Mouse (Mus musculus) intestine, embryonic 14.5 days (tissue): ENCODE measurements around the gene Siae. TPM values are rescaled to one million over a fixed set of nuclear protein-coding genes. Genes with fewer than 3 reads are reported as not detected.

ENCODE experiments used
- ATAC-seq: fragments of 200-750 bp; cut with Nextera tagmentation; replicated peaks from 2 replicates; pipeline ENCODE4 v1.8.0; 2017; ENCODE audit warnings: low read depth, moderate number of reproducible peaks, moderate TSS enrichment, moderate library complexity; ENCODE audit not compliant: low FRiP score, low TSS enrichment
- DNase-seq: peaks from one replicate; pipeline ENCODE4 v3.0.0-alpha.2; 2018; ENCODE audit warnings: low spot score
- H3K27ac ChIP-seq: fragments of 300-500 bp; sonication (generic); 2 replicates; pipeline ENCODE4 v1.5.1; 2014; ENCODE audit warnings: low read depth, mild to moderate bottlenecking, control low read depth
- H3K27me3 ChIP-seq: fragments of 300-500 bp; sonication (generic); replicated peaks from 2 replicates; pipeline ENCODE4 v1.6.1; 2014; ENCODE audit warnings: low read length, control low read depth; ENCODE audit not compliant: control insufficient read depth, insufficient read depth
- H3K36me3 ChIP-seq: fragments of 300-500 bp; sonication (generic); 2 replicates; pipeline ENCODE4 v1.6.1; 2014; ENCODE audit warnings: low read length, control low read depth; ENCODE audit not compliant: control insufficient read depth, insufficient read depth
- H3K4me1 ChIP-seq: fragments of 300-500 bp; sonication (generic); replicated peaks from 2 replicates; pipeline ENCODE4 v1.6.1; 2014; ENCODE audit warnings: low read length, control low read depth, mixed read lengths; ENCODE audit not compliant: control insufficient read depth, insufficient read depth
- H3K4me2 ChIP-seq: fragments of 300-500 bp; sonication (generic); 2 replicates; pipeline ENCODE4 v1.6.1; 2014; ENCODE audit warnings: low read length
- H3K4me3 ChIP-seq: fragments of 300-500 bp; sonication (generic); 2 replicates; pipeline ENCODE4 v1.5.1; 2014; ENCODE audit warnings: low read depth, low read length, control low read depth, mixed read lengths
- H3K9ac ChIP-seq: fragments of 300-500 bp; sonication (generic); 2 replicates; pipeline ENCODE4 v1.6.1; 2014; ENCODE audit warnings: mild to moderate bottlenecking, low read length
- H3K9me3 ChIP-seq: fragments of 300-500 bp; sonication (generic); 2 replicates; pipeline ENCODE4 v1.6.1; 2016; ENCODE audit warnings: low read length, control low read depth; ENCODE audit not compliant: control insufficient read depth
- WGBS: fragments of 180-500 bp; shearing (Covaris S2); extraction: QIAGEN DNeasy Blood & Tissue Kit; methylation state at CpG from one replicate; pipeline ENCODE4 v1.1.7; 2014; 5-methylcytosine and 5-hydroxymethylcytosine counted together
- polyA plus RNA-seq: library from polyadenylated mRNA; unstranded; fragments of >200 nt; fragmentation: Nextera tagmentation; extraction: Ambion mirVana; gene quantifications from 2 replicates; pipeline ENCODE4 v1.2.1, GENCODE M21; 2014

Siae gene
- polyA plus RNA-seq, 1 experiment from 2014 or later: 12.2 TPM

GRCm38 (mm10) chr9:37675287-37675686 lies 119.8 kb downstream of the Siae start:
- no peaks in the 10 kb centered on the region for H3K9me3 ChIP-seq
- ATAC-seq (no peak), DNase-seq (no peak)
- no peak overlapping the region for H3K27ac ChIP-seq
- H3K4me1 ChIP-seq: no peaks in the 10 kb centered on the region
- WGBS: 78% methylated on average over 4 of the region's 4 CpGs
- H3K4me2 ChIP-seq: no peak overlapping the region
- H3K4me3 ChIP-seq: no peak overlapping the region
- no peak overlapping the region for H3K9ac ChIP-seq
- no peaks in the 10 kb centered on the region for H3K36me3 ChIP-seq
- no peaks in the 10 kb centered on the region for H3K27me3 ChIP-seq

- no peak for ATAC-seq
- Histone ChIP-seq H3K9ac (no peak overlapping the region), H3K27me3 (no peaks in the 10 kb centered on the region), H3K4me3 (no peak overlapping the region), H3K4me1 (no peaks in the 10 kb centered on the region), H3K9me3 (no peaks in the 10 kb centered on the region), H3K27ac (no peak overlapping the region), H3K4me2 (no peak overlapping the region), H3K36me3 (no peaks in the 10 kb centered on the region)
- 96% methylated on average over 1 of the region's 1 CpGs for WGBS
- DNase-seq: no peak
Measured at GRCm38 (mm10) chr9:37681123-37681522, 125.6 kb downstream of the Siae start.

GRCm38 (mm10) chr9:37687288-37687940 lies 131.9 kb downstream of the Siae start:
- 81% methylated on average over 3 of the region's 3 CpGs for WGBS
- H3K27ac ChIP-seq: no peak overlapping the region
- no peak overlapping the region for H3K4me3 ChIP-seq
- H3K27me3 ChIP-seq: no peaks in the 10 kb centered on the region
- DNase-seq (no peak), ATAC-seq (no peak)
- no peak overlapping the region for H3K9ac ChIP-seq
- no peaks in the 10 kb centered on the region for H3K4me1 ChIP-seq
- H3K4me2 ChIP-seq: no peak overlapping the region
- H3K9me3 ChIP-seq: no peaks in the 10 kb centered on the region
- no peaks in the 10 kb centered on the region for H3K36me3 ChIP-seq

GRCm38 (mm10) chr9:37687941-37688303 lies 132.4 kb downstream of the Siae start:
- Histone ChIP-seq H3K9ac (no peak overlapping the region), H3K9me3 (no peaks in the 10 kb centered on the region), H3K27me3 (no peaks in the 10 kb centered on the region), H3K36me3 (no peaks in the 10 kb centered on the region), H3K4me1 (no peaks in the 10 kb centered on the region), H3K27ac (no peak overlapping the region), H3K4me2 (no peak overlapping the region), H3K4me3 (no peak overlapping the region)
- DNase-seq (no peak), ATAC-seq (no peak)
- 60% methylated on average over 3 of the region's 3 CpGs for WGBS

- no peak for DNase-seq
- Histone ChIP-seq H3K4me3 (no peak overlapping the region), H3K27ac (no peak overlapping the region), H3K4me2 (no peak overlapping the region), H3K9ac (no peak overlapping the region), H3K4me1 (no peaks in the 10 kb centered on the region), H3K36me3 (no peaks in the 10 kb centered on the region), H3K9me3 (no peaks in the 10 kb centered on the region), H3K27me3 (no peaks in the 10 kb centered on the region)
- no peak for ATAC-seq
- 60% methylated on average over 5 of the region's 5 CpGs for WGBS
Measured at GRCm38 (mm10) chr9:37689970-37690686, 134.6 kb downstream of the Siae start.

Other genes with a start within 250 kb of the Siae start
- gene Ccdc15, start 207.3 kb upstream of the Siae start, polyA plus RNA-seq: 6.4 and 6.7 TPM in 2 replicates
- not detected in 2 replicates for gene Hepacam, start 188.3 kb upstream of the Siae start, polyA plus RNA-seq
- gene Robo4, start 153.8 kb upstream of the Siae start, polyA plus RNA-seq: 9.8 and 12.8 TPM in 2 replicates
- not detected in 2 replicates for gene Robo3, start 122.5 kb upstream of the Siae start, polyA plus RNA-seq
- gene Msantd2, start 66.4 kb upstream of the Siae start, polyA plus RNA-seq: 28.7 and 29.5 TPM in 2 replicates
- gene Esam, start 27.6 kb upstream of the Siae start, polyA plus RNA-seq: 47.2 and 50.4 TPM in 2 replicates
- gene Vsig2, start 16.4 kb upstream of the Siae start, polyA plus RNA-seq: 2.9 and 6.3 TPM in 2 replicates
- gene Nrgn, start 2.8 kb upstream of the Siae start, polyA plus RNA-seq: 2.5 and 3.4 TPM in 2 replicates
- gene Spa17, start 58.0 kb downstream of the Siae start, polyA plus RNA-seq: 4.7 and 4.8 TPM in 2 replicates
- gene Tbrg1, start 101.6 kb downstream of the Siae start, polyA plus RNA-seq: 166 and 169 TPM in 2 replicates
- gene Panx3, start 113.5 kb downstream of the Siae start, polyA plus RNA-seq: not detected in 2 replicates
- gene Olfr160, start 160.6 kb downstream of the Siae start, polyA plus RNA-seq: not detected in 2 replicates
- not detected in 2 replicates for gene Olfr874, start 189.4 kb downstream of the Siae start, polyA plus RNA-seq
- not detected in 2 replicates for gene Olfr875, start 216.2 kb downstream of the Siae start, polyA plus RNA-seq
- not detected in 2 replicates for gene Olfr876, start 247.3 kb downstream of the Siae start, polyA plus RNA-seq